Mouse (Mus musculus) liver, embryonic 14.5 days (tissue): Measurements from ENCODE around the gene Taar8c. TPM values are rescaled to one million over a fixed set of nuclear protein-coding genes. Genes with fewer than 3 reads are reported as not detected.
"Not testable (repeated sequence)": the region's sequence is repeated elsewhere in the genome, so short reads cannot be mapped to it uniquely, and the experiment has no call there.

ENCODE experiments used
- ATAC-seq: fragments of 200-750 bp; cut with Nextera tagmentation; 2 replicates; pipeline ENCODE4 v1.8.0; 2017; ENCODE audit warnings: moderate number of reproducible peaks, mild to moderate bottlenecking, moderate library complexity; ENCODE audit not compliant: insufficient read depth
- DNase-seq, 3 experiments: peaks; one replicate each; pipeline ENCODE4 v3.0.0-alpha.2; 2012 to 2013; ENCODE audit warnings: low read depth in 3 of 3, low spot score in 3 of 3
- H3K27ac ChIP-seq: fragments of 300-500 bp; sonication (generic); 2 replicates; pipeline ENCODE4 v1.5.1; 2014; ENCODE audit warnings: moderate library complexity, mild to moderate bottlenecking, control low read depth, inconsistent platforms
- H3K27me3 ChIP-seq: fragments of 300-500 bp; sonication (generic); 2 replicates; pipeline ENCODE4 v1.6.1; 2014; ENCODE audit warnings: mild to moderate bottlenecking, low read length, moderate library complexity; ENCODE audit not compliant: control insufficient read depth, insufficient read depth
- H3K36me3 ChIP-seq: fragments of 300-500 bp; sonication (generic); replicated peaks from 2 replicates; pipeline ENCODE4 v1.6.1; 2014; ENCODE audit warnings: low read depth; ENCODE audit not compliant: control insufficient read depth, insufficient read depth
- H3K4me1 ChIP-seq, 2 experiments: fragments of 200-500 bp in 1 of 2; fragments of 300-500 bp in 1 of 2; sonication (generic) in 1 of 2; replicated peaks; 2 replicates each; pipeline ENCODE4 v1.6.1; 2012 to 2014; ENCODE audit warnings: antibody characterized with exemption in 1 of 2, inconsistent platforms in 1 of 2, low read length in 1 of 2; ENCODE audit not compliant: control insufficient read depth in 2 of 2, insufficient read depth in 2 of 2
- H3K4me2 ChIP-seq: fragments of 300-500 bp; sonication (generic); 2 replicates; pipeline ENCODE4 v1.6.1; 2014; ENCODE audit warnings: low read depth, mild to moderate bottlenecking, control low read depth, moderate library complexity
- H3K4me3 ChIP-seq, 2 experiments: fragments of 200-500 bp in 1 of 2; fragments of 300-500 bp in 1 of 2; sonication (generic) in 1 of 2; 2 replicates each; pipeline ENCODE4 v1.5.1; 2012 to 2014; ENCODE audit warnings: low read depth in 2 of 2, low read length in 2 of 2, mild to moderate bottlenecking in 2 of 2, control low read depth in 1 of 2, inconsistent platforms in 1 of 2, moderate library complexity in 1 of 2; ENCODE audit not compliant: insufficient read depth in 1 of 2
- H3K9ac ChIP-seq: fragments of 300-500 bp; sonication (generic); replicated peaks from 2 replicates; pipeline ENCODE4 v1.6.1; 2014; ENCODE audit warnings: mild to moderate bottlenecking, control low read depth, moderate library complexity
- H3K9me3 ChIP-seq: fragments of 300-500 bp; sonication (generic); 2 replicates; pipeline ENCODE4 v1.6.1; 2016; ENCODE audit warnings: low read length, mixed read lengths; ENCODE audit not compliant: control insufficient read depth
- CTCF ChIP-seq: IDR thresholded peaks from 2 replicates; pipeline ENCODE4 v1.5.1; 2016; ENCODE audit warnings: antibody characterized with exemption, low read depth, control low read depth
- EP300 ChIP-seq: IDR thresholded peaks from 2 replicates; pipeline ENCODE4 v1.6.1; 2016; ENCODE audit warnings: antibody characterized with exemption, low read depth
- WGBS: fragments of 180-500 bp; shearing (Covaris S2); extraction: QIAGEN DNeasy Blood & Tissue Kit; methylation state at CpG from one replicate; pipeline ENCODE4 v1.1.7; 2014; ENCODE audit not compliant: insufficient replicate concordance; 5-methylcytosine and 5-hydroxymethylcytosine counted together
- polyA plus RNA-seq, 2 experiments: library from polyadenylated mRNA; depleted of rRNA in 1 of 2; stranded (reverse) in 1 of 2; unstranded in 1 of 2; fragments of >200 nt; fragmentation: Nextera tagmentation in 1 of 2; extraction: Ambion mirVana in 1 of 2; gene quantifications; 2 replicates each; pipeline versions ENCODE4 v1.2.1 to v1.2.3; 2012 to 2014

The Taar8c gene
- polyA plus RNA-seq, 2 experiments, result not detected

DNA sequence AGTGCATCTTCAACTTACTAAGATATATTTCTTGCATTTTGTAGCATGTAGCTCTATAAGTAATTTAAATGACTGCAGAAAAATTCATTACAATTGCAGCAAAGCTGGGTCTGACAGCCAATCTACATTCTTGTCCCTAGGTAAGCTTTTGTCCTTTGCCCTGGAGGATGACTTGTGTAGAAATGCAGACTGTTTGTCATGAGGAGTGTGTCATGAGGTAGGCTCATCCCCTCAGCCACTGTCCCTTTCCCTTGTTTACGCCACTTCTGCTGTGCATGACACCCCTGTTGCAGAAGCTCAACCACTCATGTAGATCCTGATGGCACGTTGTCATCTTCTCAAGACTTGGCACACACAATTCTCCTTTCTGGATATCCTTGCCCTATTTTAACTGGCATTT is 14.5 kb downstream of the Taar8c start:
- DNase-seq, result no peak
- H3K4me3 ChIP-seq, result no peak overlapping the region
- ATAC-seq, result no peak
- H3K4me1 ChIP-seq, result peaks cover 0 to 9% of the 10 kb centered on the region in 2 experiments; a peak in 2 of 4 replicates
- H3K27ac ChIP-seq, result no peak overlapping the region
- no peak for TF ChIP-seq CTCF
- no peak for TF ChIP-seq EP300
- H3K36me3 ChIP-seq, result no peaks in the 10 kb centered on the region
- H3K27me3 ChIP-seq, result no peaks in the 10 kb centered on the region
- H3K9ac ChIP-seq, result no peak overlapping the region
- H3K9me3 ChIP-seq, result no peaks in the 10 kb centered on the region
- no peak overlapping the region for H3K4me2 ChIP-seq
- WGBS, result 51% methylated on average over 2 of the region's 2 CpGs

DNA sequence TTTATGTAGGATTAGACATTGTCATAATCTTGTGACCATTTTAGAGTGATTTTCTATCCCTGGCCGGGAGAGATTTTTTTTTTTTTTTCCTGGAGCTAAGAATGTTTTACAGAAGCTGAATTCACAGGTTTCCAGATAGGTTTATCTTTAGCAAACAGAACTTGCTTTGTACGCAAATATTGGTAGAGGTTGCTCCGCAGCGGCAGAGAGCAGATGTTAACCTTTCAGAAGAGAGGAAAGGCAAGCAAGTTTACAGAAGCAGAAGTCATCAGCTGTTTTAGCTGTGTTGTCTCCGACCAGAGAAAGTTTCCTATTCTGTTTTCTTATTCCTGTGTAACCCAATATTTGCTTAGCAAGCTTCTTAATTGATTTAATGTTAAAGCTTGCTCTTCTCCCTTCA is 15.2 kb downstream of the Taar8c start:
- no peaks in the 10 kb centered on the region for H3K36me3 ChIP-seq
- no peak for TF ChIP-seq CTCF
- TF ChIP-seq EP300, result no peak
- no peak overlapping the region for H3K4me2 ChIP-seq
- H3K9ac ChIP-seq, result no peak overlapping the region
- no peak overlapping the region for H3K4me3 ChIP-seq
- WGBS, result 34% methylated on average over 5 of the region's 5 CpGs
- no peaks in the 10 kb centered on the region for H3K27me3 ChIP-seq
- DNase-seq (no peak), ATAC-seq (no peak)
- H3K9me3 ChIP-seq, result no peaks in the 10 kb centered on the region
- peaks cover 0 to 9% of the 10 kb centered on the region in 2 experiments; a peak in 2 of 4 replicates for H3K4me1 ChIP-seq
- no peak overlapping the region for H3K27ac ChIP-seq

DNA sequence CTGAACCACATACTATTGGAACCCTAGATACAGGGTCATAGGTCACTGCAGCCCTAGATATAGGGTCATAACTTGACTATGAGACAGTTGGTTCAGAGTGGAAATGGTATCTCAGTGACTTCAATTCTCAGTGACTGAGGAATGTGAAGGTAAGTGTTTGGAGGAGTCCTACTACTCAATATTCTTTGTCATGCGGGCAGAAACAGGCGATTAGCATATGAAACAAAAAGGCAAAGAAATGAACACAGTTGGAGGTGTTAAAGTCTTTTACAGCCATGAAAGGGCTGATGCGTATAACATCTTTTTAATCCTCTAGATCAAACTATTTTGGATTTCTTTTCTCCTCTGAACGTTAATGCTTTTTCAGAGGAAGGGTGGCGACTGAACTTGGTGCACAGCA is 15.8 kb downstream of the Taar8c start:
- Histone ChIP-seq H3K27ac (no peak overlapping the region), H3K36me3 (no peaks in the 10 kb centered on the region), H3K4me3 (no peak overlapping the region), H3K4me1 (peaks cover 0 to 9% of the 10 kb centered on the region in 2 experiments; a peak in 2 of 4 replicates), H3K9me3 (no peaks in the 10 kb centered on the region), H3K27me3 (no peaks in the 10 kb centered on the region), H3K4me2 (no peak overlapping the region), H3K9ac (no peak overlapping the region)
- no peak for TF ChIP-seq CTCF
- TF ChIP-seq EP300, result no peak
- ATAC-seq (no peak), DNase-seq (no peak)
- 60% methylated on average over 5 of the region's 5 CpGs for WGBS

DNA sequence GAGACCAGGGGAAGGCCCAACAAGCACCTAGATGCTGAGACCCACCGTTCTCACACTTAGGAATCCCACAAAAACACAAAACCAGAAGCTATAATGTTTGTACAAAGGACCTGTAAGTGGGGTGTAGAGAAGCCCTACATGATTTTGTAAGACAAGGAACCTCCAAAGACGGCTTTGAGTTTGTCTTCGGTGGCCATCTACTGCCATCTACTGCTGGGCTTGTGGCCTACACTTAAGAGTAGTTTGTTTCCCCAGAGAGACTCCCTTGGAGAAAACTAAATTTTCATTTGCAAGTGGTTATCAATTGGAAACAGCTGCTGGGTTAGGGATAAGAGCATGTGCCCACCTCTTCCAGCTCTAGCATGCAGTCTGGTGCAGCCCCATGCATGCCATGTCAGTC is 21.5 kb downstream of the Taar8c start:
- no peak overlapping the region for H3K4me3 ChIP-seq
- 0 out of 4 replicates have a peak, but pooled peaks cover 0 to under 1% of the 10 kb centered on the region in 2 experiments for H3K4me1 ChIP-seq
- no peaks in the 10 kb centered on the region for H3K9me3 ChIP-seq
- no peak overlapping the region for H3K9ac ChIP-seq
- 0 out of 2 replicates have a peak, but pooled peaks have one; percentile 11 for ATAC-seq
- DNase-seq, result peak in 1 of 3 experiments; percentile 9
- H3K27ac ChIP-seq, result no peak overlapping the region
- H3K27me3 ChIP-seq, result no peaks in the 10 kb centered on the region
- 37% methylated on average over 3 of the region's 3 CpGs for WGBS
- TF ChIP-seq EP300, result no peak
- peak; percentile 51 for TF ChIP-seq CTCF
- H3K36me3 ChIP-seq, result no peaks in the 10 kb centered on the region
- no peak overlapping the region for H3K4me2 ChIP-seq

DNA sequence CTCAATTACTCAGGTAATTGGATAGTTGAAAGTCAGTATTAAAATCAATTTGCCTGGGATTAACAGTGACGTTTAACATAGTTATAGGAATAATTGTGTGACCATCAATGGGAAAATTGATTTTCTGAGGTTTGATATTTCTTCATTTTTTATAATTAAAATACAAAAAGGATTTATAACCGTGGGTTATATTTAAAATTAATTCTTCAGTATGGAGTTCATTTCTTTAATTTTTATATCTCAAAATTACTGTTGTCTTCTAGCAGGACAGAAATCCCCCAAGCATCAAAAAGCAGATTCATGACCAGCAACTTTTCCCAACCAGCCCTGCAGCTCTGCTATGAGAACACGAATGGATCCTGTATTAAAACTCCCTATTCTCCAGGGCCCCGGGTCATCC is 25.5 kb downstream of the Taar8c start, which contains the start of gene Taar8a:
Taar8a (plus strand) TSS at position 301 of the 400 bp plus-strand sequence.
- H3K9me3 ChIP-seq, H3K36me3 ChIP-seq, H3K27me3 ChIP-seq, H3K4me1 ChIP-seq, H3K4me3 ChIP-seq, H3K4me2 ChIP-seq, DNase-seq, ATAC-seq, H3K27ac ChIP-seq, H3K9ac ChIP-seq: not testable (repeated sequence)
- WGBS, result 57% methylated on average over 2 of the region's 4 CpGs

DNA sequence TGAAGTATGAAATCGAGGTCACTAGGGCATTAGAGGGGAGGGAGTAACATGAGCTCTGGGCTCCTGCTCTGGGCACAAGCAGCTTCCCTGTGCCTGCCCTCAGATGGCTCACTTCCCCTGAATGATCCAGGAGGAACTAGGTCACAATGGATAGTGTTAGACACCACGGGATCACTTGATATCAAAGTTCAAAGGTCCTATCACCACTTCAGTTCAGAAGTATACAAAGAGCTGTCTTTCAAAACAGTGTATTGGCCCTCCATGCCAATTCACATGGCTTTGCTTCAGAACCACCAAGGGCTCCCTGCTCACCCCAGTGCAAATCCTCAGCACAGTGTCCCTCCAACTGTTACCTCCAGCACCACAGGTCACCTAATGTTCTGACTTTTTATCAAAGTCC is 27.0 kb downstream of the Taar8c start:
- not testable (repeated sequence) for H3K27ac ChIP-seq, H3K36me3 ChIP-seq, H3K4me3 ChIP-seq, H3K27me3 ChIP-seq, H3K9me3 ChIP-seq, DNase-seq, H3K4me1 ChIP-seq, H3K4me2 ChIP-seq, ATAC-seq, H3K9ac ChIP-seq
- 39% methylated on average over 2 of the region's 2 CpGs for WGBS
